Mouse (Mus musculus) heart, embryonic 14.5 days (tissue): ENCODE data around the gene Tssc4. TPM values are rescaled to one million over a fixed set of nuclear protein-coding genes. Genes with fewer than 3 reads are reported as not detected.

ENCODE experiments used
- ATAC-seq: fragments of 200-750 bp; cut with Nextera tagmentation; 2 replicates; pipeline ENCODE4 v1.8.0; 2017; ENCODE audit warnings: low read depth, moderate TSS enrichment; ENCODE audit not compliant: insufficient number of reproducible peaks, insufficient read depth, low FRiP score
- H3K27ac ChIP-seq, 2 experiments: fragments of 200-500 bp in 1 of 2; fragments of 300-500 bp in 1 of 2; sonication (generic) in 1 of 2; replicated peaks in 1 of 2; 2 replicates each; pipeline ENCODE4 v1.5.1; 2012 to 2014; ENCODE audit warnings: low read depth in 2 of 2, low read length in 2 of 2, control low read depth in 1 of 2, mild to moderate bottlenecking in 1 of 2, mixed read lengths in 1 of 2; ENCODE audit not compliant: control insufficient read depth in 1 of 2, insufficient read depth in 1 of 2
- H3K27me3 ChIP-seq: fragments of 300-500 bp; sonication (generic); 2 replicates; pipeline ENCODE4 v1.6.1; 2014; ENCODE audit warnings: mild to moderate bottlenecking, low read length, control low read depth; ENCODE audit not compliant: control insufficient read depth, insufficient read depth
- H3K36me3 ChIP-seq: fragments of 300-500 bp; sonication (generic); 2 replicates; pipeline ENCODE4 v1.6.1; 2014; ENCODE audit warnings: mild to moderate bottlenecking, control low read depth, low read length, mixed read lengths; ENCODE audit not compliant: control insufficient read depth, insufficient read depth
- H3K4me1 ChIP-seq, 2 experiments: fragments of 200-500 bp in 1 of 2; fragments of 300-500 bp in 1 of 2; sonication (generic) in 1 of 2; 2 replicates each; pipeline ENCODE4 v1.6.1; 2012 to 2014; ENCODE audit warnings: low read length in 2 of 2, control low read depth in 1 of 2, mixed read lengths in 1 of 2; ENCODE audit not compliant: control insufficient read depth in 2 of 2, insufficient read depth in 2 of 2
- H3K4me2 ChIP-seq: fragments of 300-500 bp; sonication (generic); 2 replicates; pipeline ENCODE4 v1.6.1; 2014; ENCODE audit warnings: mild to moderate bottlenecking, low read length
- H3K4me3 ChIP-seq, 2 experiments: fragments of 200-500 bp in 1 of 2; fragments of 300-500 bp in 1 of 2; sonication (generic) in 1 of 2; 2 replicates each; pipeline ENCODE4 v1.5.1; 2012 to 2014; ENCODE audit warnings: low read length in 2 of 2, mild to moderate bottlenecking in 2 of 2, control low read depth in 1 of 2, low read depth in 1 of 2, moderate library complexity in 1 of 2; ENCODE audit not compliant: control insufficient read depth in 1 of 2, insufficient read depth in 1 of 2
- H3K9ac ChIP-seq: fragments of 300-500 bp; sonication (generic); 2 replicates; pipeline ENCODE4 v1.6.1; 2014; ENCODE audit warnings: mild to moderate bottlenecking, low read length
- H3K9me3 ChIP-seq: fragments of 300-500 bp; sonication (generic); 2 replicates; pipeline ENCODE4 v1.6.1; 2016; ENCODE audit warnings: low read length, control low read depth; ENCODE audit not compliant: control insufficient read depth
- WGBS: fragments of 180-500 bp; shearing (Covaris S2); extraction: QIAGEN DNeasy Blood & Tissue Kit; methylation state at CpG from one replicate; pipeline ENCODE4 v1.1.7; 2014; 5-methylcytosine and 5-hydroxymethylcytosine counted together
- polyA plus RNA-seq: library from polyadenylated mRNA; unstranded; fragments of >200 nt; fragmentation: Nextera tagmentation; extraction: Ambion mirVana; gene quantifications from 2 replicates; pipeline ENCODE4 v1.2.1, GENCODE M21; 2014

Gene Tssc4
- polyA plus RNA-seq, 1 experiment from 2014 or later, result 41.1 TPM

GRCm38 (mm10) chr7:143059202-143059870, 9.7 kb upstream of the Tssc4 start:
- no peaks in the 10 kb centered on the region for H3K27me3 ChIP-seq
- peaks cover 53 to 70% of the 10 kb centered on the region in 2 experiments for H3K4me1 ChIP-seq
- 50% methylated on average over 5 of the region's 5 CpGs for WGBS
- ATAC-seq, result no peak
- peak overlapping the region; percentile 67 for H3K9ac ChIP-seq
- no peak overlapping the region for H3K4me3 ChIP-seq
- H3K27ac ChIP-seq, result peak overlapping the region; percentile 94 to 99
- peaks cover 81% of the 10 kb centered on the region for H3K36me3 ChIP-seq
- peak overlapping the region; percentile 92 for H3K4me2 ChIP-seq
- H3K9me3 ChIP-seq, result no peaks in the 10 kb centered on the region

DNA sequence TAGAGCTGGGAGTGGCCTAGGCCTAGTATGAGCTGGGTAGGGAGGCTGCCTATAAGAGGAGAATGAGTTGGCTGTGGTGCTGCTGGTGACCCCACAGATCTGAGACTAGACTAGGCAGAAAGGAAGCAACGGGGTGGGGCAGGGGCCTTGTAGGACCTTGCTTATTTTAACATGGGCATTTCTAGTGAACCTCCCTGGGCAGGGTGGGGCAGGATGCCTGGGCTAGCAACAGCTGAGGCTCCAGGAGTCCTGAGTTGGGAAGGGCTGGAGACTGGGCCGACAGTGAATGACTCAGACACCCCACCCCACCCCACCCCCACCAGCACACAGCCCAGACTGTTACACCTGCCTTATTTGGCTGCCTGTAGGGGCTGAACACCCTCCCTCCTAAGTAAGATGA, 6.3 kb upstream of the Tssc4 start:
- Histone ChIP-seq H3K27ac (no peak overlapping the region), H3K9ac (no peak overlapping the region; the same call in 1 of the 2 replicates), H3K4me1 (peaks cover 20 to 40% of the 10 kb centered on the region in 2 experiments), H3K36me3 (peaks cover 86% of the 10 kb centered on the region), H3K4me2 (no peak overlapping the region), H3K4me3 (no peak overlapping the region), H3K27me3 (no peaks in the 10 kb centered on the region), H3K9me3 (no peaks in the 10 kb centered on the region)
- WGBS, result 49% methylated on average over 2 of the region's 2 CpGs
- ATAC-seq, result no peak

- H3K27me3 ChIP-seq, result no peaks in the 10 kb centered on the region
- H3K4me3 ChIP-seq, result no peak overlapping the region
- H3K27ac ChIP-seq, result no peak overlapping the region
- no peak overlapping the region for H3K9ac ChIP-seq
- no peaks in the 10 kb centered on the region for H3K9me3 ChIP-seq
- H3K36me3 ChIP-seq, result peaks cover 93% of the 10 kb centered on the region
- peaks cover 11 to 35% of the 10 kb centered on the region in 2 experiments for H3K4me1 ChIP-seq
- WGBS, result 78% methylated on average over 6 of the region's 6 CpGs
- no peak for ATAC-seq
- H3K4me2 ChIP-seq, result no peak overlapping the region
Measured at GRCm38 (mm10) chr7:143064226-143064625, 4.8 kb upstream of the Tssc4 start.

DNA sequence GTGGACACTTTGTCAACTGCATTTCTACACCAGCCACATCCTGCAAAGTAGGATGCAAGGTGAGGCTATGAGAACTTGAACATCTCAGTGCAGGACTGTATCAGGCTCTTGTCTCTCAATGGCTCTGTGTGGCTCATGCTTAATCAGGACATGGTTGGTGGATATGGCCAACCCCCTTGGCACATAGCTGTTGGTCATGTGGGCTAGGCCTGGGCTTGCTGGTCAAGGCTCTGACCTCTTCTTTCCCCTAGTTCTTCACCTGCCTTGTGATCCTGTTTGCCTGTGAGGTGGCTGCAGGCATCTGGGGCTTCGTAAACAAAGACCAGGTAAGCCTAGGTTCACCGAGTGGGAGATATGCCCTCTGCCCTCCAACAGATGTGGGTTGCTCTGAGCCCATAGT, 3.4 kb upstream of the Tssc4 start:
- Histone ChIP-seq H3K27me3 (no peaks in the 10 kb centered on the region), H3K9me3 (no peaks in the 10 kb centered on the region), H3K4me1 (peaks cover 16 to 30% of the 10 kb centered on the region in 2 experiments), H3K9ac (no peak overlapping the region), H3K4me2 (no peak overlapping the region), H3K36me3 (peaks cover 82% of the 10 kb centered on the region), H3K27ac (no peak overlapping the region), H3K4me3 (no peak overlapping the region)
- WGBS, result 94% methylated on average over 2 of the region's 2 CpGs
- no peak for ATAC-seq

- WGBS, result 79% methylated on average over 2 of the region's 2 CpGs
- Histone ChIP-seq H3K9me3 (no peaks in the 10 kb centered on the region), H3K36me3 (peaks cover 68% of the 10 kb centered on the region), H3K4me1 (peaks cover 15 to 23% of the 10 kb centered on the region in 2 experiments), H3K4me2 (no peak overlapping the region), H3K27me3 (no peaks in the 10 kb centered on the region), H3K9ac (no peak overlapping the region), H3K27ac (peak overlapping the region in 1 of 2 experiments; percentile 89; a peak in 1 of 4 replicates), H3K4me3 (no peak overlapping the region)
- no peak for ATAC-seq
Measured at GRCm38 (mm10) chr7:143067469-143067868, 1.6 kb upstream of the Tssc4 start.

GRCm38 (mm10) chr7:143067897-143068296, 1.2 kb upstream of the Tssc4 start:
- Histone ChIP-seq H3K9ac (no peak overlapping the region), H3K9me3 (no peaks in the 10 kb centered on the region), H3K4me2 (no peak overlapping the region), H3K27me3 (no peaks in the 10 kb centered on the region), H3K36me3 (peaks cover 64% of the 10 kb centered on the region), H3K4me3 (no peak overlapping the region), H3K27ac (peak overlapping the region; percentile 89 to 98), H3K4me1 (peaks cover 14 to 23% of the 10 kb centered on the region in 2 experiments)
- 88% methylated on average over 3 of the region's 3 CpGs for WGBS
- no peak for ATAC-seq

DNA sequence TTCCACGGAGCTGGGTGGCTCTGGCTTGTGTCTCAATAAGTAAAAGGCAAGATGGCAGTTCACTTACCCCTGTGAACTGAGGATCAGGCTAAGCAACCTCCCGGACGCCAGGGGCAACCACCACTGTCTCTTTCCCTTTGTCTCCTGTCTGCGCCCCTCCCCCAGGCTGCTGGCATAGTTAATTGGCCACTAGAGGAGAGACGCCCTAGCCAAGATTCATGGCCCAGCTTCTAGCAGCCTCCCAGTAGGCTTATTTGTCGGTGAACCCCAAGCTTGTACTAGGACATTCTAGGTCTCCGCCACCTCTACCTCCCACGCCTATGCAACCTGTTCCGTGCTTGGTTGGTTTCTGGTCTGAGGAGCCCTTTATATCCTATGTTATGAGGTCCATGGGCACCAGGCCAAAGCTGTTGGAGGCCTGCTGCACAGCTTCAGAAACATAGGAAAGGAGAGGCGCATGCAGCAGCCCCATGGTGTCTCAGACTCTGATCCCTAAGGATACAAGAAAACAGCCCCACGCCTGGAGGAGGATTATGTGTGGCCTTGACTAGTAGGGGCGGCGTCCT, 650 bp upstream of the Tssc4 start:
- ATAC-seq, result no peak
- H3K4me3 ChIP-seq, result peak overlapping the region; percentile 30 to 86; a peak in 3 of 4 replicates
- peaks cover 59% of the 10 kb centered on the region for H3K36me3 ChIP-seq
- peak overlapping the region; percentile 47; the same call in 1 of the 2 replicates for H3K9ac ChIP-seq
- WGBS, result 49% methylated on average over 13 of the region's 13 CpGs
- H3K4me2 ChIP-seq, result peak overlapping the region; percentile 82
- H3K4me1 ChIP-seq, result peaks cover 14 to 23% of the 10 kb centered on the region in 2 experiments
- H3K27me3 ChIP-seq, result no peaks in the 10 kb centered on the region
- no peaks in the 10 kb centered on the region for H3K9me3 ChIP-seq
- peak overlapping the region; percentile 89 to 98 for H3K27ac ChIP-seq
